Mouse (Mus musculus) testis, postnatal 14 days (tissue): Measurements from ENCODE around the gene Ugt1a10.
"Not testable (repeated sequence)": the region's sequence is repeated elsewhere in the genome, so short reads cannot be mapped to it uniquely, and the experiment has no call there.

Source experiments
- DNase-seq: peaks from one replicate; pipeline ENCODE4 v3.0.0; 2021; ENCODE audit warnings: low spot score

Ugt1a10 gene

GRCm38 (mm10) chr1:88055088-88055487 lies at the start of gene Ugt1a10:
Gene Ugt1a10 (plus strand): TSS chr1:88055388.
- DNase-seq, result no peak

- no peak for DNase-seq
Observed at GRCm38 (mm10) chr1:88007692-88008210, 47.4 kb upstream of the Ugt1a10 start.

- DNase-seq, result peak; percentile 84
Observed at GRCm38 (mm10) chr1:88008211-88008697, 46.9 kb upstream of the Ugt1a10 start, which contains the start of gene Usp40. Gene Usp40 (minus strand): TSS chr1:88008551.

GRCm38 (mm10) chr1:88008735-88009134 lies 46.5 kb upstream of the Ugt1a10 start:
- DNase-seq, result no peak

- no peak for DNase-seq
Observed at GRCm38 (mm10) chr1:88009521-88009920, 45.7 kb upstream of the Ugt1a10 start.

GRCm38 (mm10) chr1:88013726-88014125 lies 41.5 kb upstream of the Ugt1a10 start:
- DNase-seq, result no peak

GRCm38 (mm10) chr1:88014194-88014593 lies 41.0 kb upstream of the Ugt1a10 start:
- no peak for DNase-seq

GRCm38 (mm10) chr1:88014671-88015070 lies 40.5 kb upstream of the Ugt1a10 start:
- no peak for DNase-seq

GRCm38 (mm10) chr1:88015371-88015770 lies 39.8 kb upstream of the Ugt1a10 start:
- no peak for DNase-seq

- not testable (repeated sequence) for DNase-seq
Observed at GRCm38 (mm10) chr1:88025244-88025643, 29.9 kb upstream of the Ugt1a10 start.

- DNase-seq, result not testable (repeated sequence)
Observed at GRCm38 (mm10) chr1:88043044-88043443, 12.1 kb upstream of the Ugt1a10 start.

- not testable (repeated sequence) for DNase-seq
Observed at GRCm38 (mm10) chr1:88044832-88045437, 10.3 kb upstream of the Ugt1a10 start.

- DNase-seq, result not testable (repeated sequence)
Observed at GRCm38 (mm10) chr1:88047408-88047807, 7.8 kb upstream of the Ugt1a10 start.

GRCm38 (mm10) chr1:88066472-88067102 lies 11.4 kb downstream of the Ugt1a10 start:
- DNase-seq, result not testable (repeated sequence)

- DNase-seq, result no peak
Observed at GRCm38 (mm10) chr1:88070495-88070894, 15.3 kb downstream of the Ugt1a10 start, which contains the start of gene Ugt1a9. Gene Ugt1a9 (plus strand): TSS chr1:88070800.

- no peak for DNase-seq
Observed at GRCm38 (mm10) chr1:88070902-88071301, 15.7 kb downstream of the Ugt1a10 start.

GRCm38 (mm10) chr1:88074471-88074870 lies 19.3 kb downstream of the Ugt1a10 start:
- no peak for DNase-seq

GRCm38 (mm10) chr1:88077128-88077527 lies 21.9 kb downstream of the Ugt1a10 start:
- DNase-seq, result no peak

GRCm38 (mm10) chr1:88081670-88082069 lies 26.5 kb downstream of the Ugt1a10 start:
- DNase-seq, result no peak

- DNase-seq, result no peak
Observed at GRCm38 (mm10) chr1:88086125-88086524, 30.9 kb downstream of the Ugt1a10 start.

- DNase-seq, result no peak
Observed at GRCm38 (mm10) chr1:88087513-88087912, 32.3 kb downstream of the Ugt1a10 start, which contains the start of gene Ugt1a8. Gene Ugt1a8 (plus strand): TSS chr1:88087813.

- DNase-seq, result no peak
Observed at GRCm38 (mm10) chr1:88092341-88092740, 37.2 kb downstream of the Ugt1a10 start.

- not testable (repeated sequence) for DNase-seq
Observed at GRCm38 (mm10) chr1:88094270-88094676, 39.1 kb downstream of the Ugt1a10 start.
